Mouse (Mus musculus) stomach, postnatal 0 days (tissue): ENCODE data around the gene Mri1.

ENCODE experiments used
- CTCF ChIP-seq: IDR thresholded peaks from 2 replicates; pipeline ENCODE4 v1.5.1; 2016; ENCODE audit warnings: antibody characterized with exemption, low read depth, mild to moderate bottlenecking, moderate library complexity
- EP300 ChIP-seq: optimal IDR thresholded peaks from 2 replicates; pipeline ENCODE3; 2016; ENCODE audit warnings: antibody characterized with exemption

- TF ChIP-seq CTCF (no peak), EP300 (no peak)
Observed at GRCm38 (mm10) chr8:84280777-84281176, 23.7 kb upstream of the Mri1 start.
